Mouse (Mus musculus) forebrain, embryonic 16.5 days (tissue): ENCODE measurements around the gene Frmd4a. TPM values are rescaled to one million over a fixed set of nuclear protein-coding genes. Genes with fewer than 3 reads are reported as not detected.
A peak's percentile ranks its signal among the peaks of the same experiment; 100 is the strongest.

ENCODE experiments used
- ATAC-seq: fragments of 200-750 bp; cut with Nextera tagmentation; 2 replicates; pipeline ENCODE4 v1.8.0; 2017; ENCODE audit warnings: mild to moderate bottlenecking, moderate library complexity
- H3K27ac ChIP-seq: fragments of 300-500 bp; sonication (generic); 2 replicates; pipeline ENCODE4 v1.5.1; 2014; ENCODE audit warnings: low read length, control low read depth
- H3K27me3 ChIP-seq: fragments of 300-500 bp; sonication (generic); replicated peaks from 2 replicates; pipeline ENCODE4 v1.6.1; 2014; ENCODE audit warnings: low read length; ENCODE audit not compliant: control insufficient read depth, insufficient read depth
- H3K36me3 ChIP-seq: fragments of 300-500 bp; sonication (generic); 2 replicates; pipeline ENCODE4 v1.6.1; 2014; ENCODE audit not compliant: control insufficient read depth, insufficient read depth
- H3K4me1 ChIP-seq: fragments of 300-500 bp; sonication (generic); replicated peaks from 2 replicates; pipeline ENCODE4 v1.6.1; 2014; ENCODE audit warnings: low read length; ENCODE audit not compliant: control insufficient read depth, insufficient read depth
- H3K4me2 ChIP-seq: fragments of 300-500 bp; sonication (generic); 2 replicates; pipeline ENCODE4 v1.6.1; 2014; ENCODE audit warnings: mild to moderate bottlenecking, low read length, control low read depth
- H3K4me3 ChIP-seq: fragments of 300-500 bp; sonication (generic); replicated peaks from 2 replicates; pipeline ENCODE4 v1.5.1; 2014; ENCODE audit warnings: mild to moderate bottlenecking, low read length, control low read depth
- H3K9ac ChIP-seq: fragments of 300-500 bp; sonication (generic); replicated peaks from 2 replicates; pipeline ENCODE4 v1.6.1; 2014; ENCODE audit warnings: low read depth, low read length, control low read depth
- H3K9me3 ChIP-seq: fragments of 300-500 bp; sonication (generic); 2 replicates; pipeline ENCODE4 v1.6.1; 2016; ENCODE audit warnings: low read length; ENCODE audit not compliant: control insufficient read depth
- WGBS: fragments of 180-500 bp; shearing (Covaris S2); extraction: QIAGEN DNeasy Blood & Tissue Kit; methylation state at CpG from one replicate; pipeline ENCODE4 v1.1.7; 2014; 5-methylcytosine and 5-hydroxymethylcytosine counted together
- polyA plus RNA-seq: library from polyadenylated mRNA; unstranded; fragments of >200 nt; fragmentation: Nextera tagmentation; extraction: Ambion mirVana; gene quantifications from 2 replicates; pipeline ENCODE4 v1.2.1, GENCODE M21; 2015

Gene Frmd4a
- polyA plus RNA-seq, 1 experiment from 2014 or later: 97.9 TPM

DNA sequence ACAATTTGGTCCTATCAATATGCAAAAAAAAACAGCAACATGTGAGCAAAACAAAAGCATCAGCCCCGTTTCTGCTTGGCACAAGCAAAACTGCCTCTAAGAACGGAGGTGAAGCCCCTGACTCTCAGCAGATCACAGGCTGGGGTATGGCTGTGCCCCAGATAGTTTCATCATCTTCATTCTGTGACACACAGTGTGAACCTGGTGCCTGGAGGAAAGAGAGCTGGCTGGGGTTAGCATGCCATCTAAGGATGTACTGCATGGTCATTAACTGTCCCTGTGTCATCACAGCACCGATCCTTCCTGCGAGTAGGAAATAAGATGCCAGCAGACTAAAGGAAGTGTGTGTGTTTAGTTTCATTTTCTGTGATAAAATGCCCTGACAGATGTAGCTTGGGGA is 152.7 kb downstream of the Frmd4a start:
- no peaks in the 10 kb centered on the region for H3K27me3 ChIP-seq
- H3K4me1 ChIP-seq: peaks cover 14% of the 10 kb centered on the region
- H3K9me3 ChIP-seq: no peaks in the 10 kb centered on the region
- ATAC-seq: no peak
- H3K4me3 ChIP-seq: no peak overlapping the region
- H3K9ac ChIP-seq: no peak overlapping the region
- 70% methylated on average over 4 of the region's 4 CpGs for WGBS
- no peak overlapping the region for H3K4me2 ChIP-seq
- H3K27ac ChIP-seq: peak overlapping the region; percentile 65
- 0 out of 2 replicates have a peak, but pooled peaks cover 3% of the 10 kb centered on the region for H3K36me3 ChIP-seq

DNA sequence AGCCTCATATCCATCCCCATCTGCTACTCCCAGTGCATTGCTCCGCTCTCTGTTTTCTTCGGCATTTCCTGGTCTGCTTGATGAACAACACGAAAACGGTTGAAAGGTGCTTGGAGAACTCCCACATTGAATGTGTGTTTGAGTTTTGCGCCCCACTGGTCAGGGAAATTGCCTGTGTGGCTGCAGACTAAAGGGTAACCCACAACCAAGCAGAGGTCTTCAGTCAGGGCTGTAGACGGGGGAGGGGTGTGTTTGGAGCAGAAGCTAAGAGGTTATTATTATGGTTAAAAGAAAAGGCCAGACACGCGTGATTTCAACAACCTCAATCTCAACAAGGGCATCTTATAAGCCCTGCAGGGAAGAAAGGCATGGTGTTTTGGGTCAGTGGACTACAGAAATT is 167.5 kb downstream of the Frmd4a start:
- H3K9me3 ChIP-seq: no peaks in the 10 kb centered on the region
- no peak overlapping the region for H3K4me3 ChIP-seq
- no peaks in the 10 kb centered on the region; the same call in 1 of the 2 replicates for H3K4me1 ChIP-seq
- H3K27ac ChIP-seq: no peak overlapping the region
- H3K4me2 ChIP-seq: no peak overlapping the region
- no peaks in the 10 kb centered on the region for H3K27me3 ChIP-seq
- no peak for ATAC-seq
- WGBS: 83% methylated on average over 8 of the region's 8 CpGs
- no peaks in the 10 kb centered on the region for H3K36me3 ChIP-seq
- H3K9ac ChIP-seq: no peak overlapping the region

DNA sequence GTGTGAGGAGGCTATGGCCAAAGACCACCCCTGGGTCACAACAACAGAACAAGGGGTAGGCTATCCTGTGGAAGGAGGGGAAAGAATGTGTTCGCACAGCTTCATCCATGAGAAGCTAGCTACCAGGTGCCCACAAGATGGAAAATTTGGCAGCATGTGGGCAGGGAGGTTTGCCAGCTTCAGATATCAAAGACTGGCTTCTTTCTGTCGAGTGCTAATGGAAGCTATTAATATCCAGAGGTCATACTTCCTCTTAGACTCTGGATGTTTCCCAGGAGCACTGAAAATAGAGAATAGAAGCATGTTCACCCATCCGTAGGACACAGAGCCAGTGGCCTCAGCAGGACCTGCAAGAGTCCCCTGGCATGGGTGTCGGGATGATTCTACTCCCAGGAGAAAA is 170.0 kb downstream of the Frmd4a start:
- Histone ChIP-seq H3K36me3 (no peaks in the 10 kb centered on the region), H3K9me3 (no peaks in the 10 kb centered on the region), H3K4me1 (no peaks in the 10 kb centered on the region; the same call in 1 of the 2 replicates), H3K9ac (no peak overlapping the region), H3K4me3 (no peak overlapping the region), H3K4me2 (no peak overlapping the region), H3K27ac (no peak overlapping the region), H3K27me3 (no peaks in the 10 kb centered on the region)
- no peak for ATAC-seq
- WGBS: 65% methylated on average over 4 of the region's 4 CpGs

DNA sequence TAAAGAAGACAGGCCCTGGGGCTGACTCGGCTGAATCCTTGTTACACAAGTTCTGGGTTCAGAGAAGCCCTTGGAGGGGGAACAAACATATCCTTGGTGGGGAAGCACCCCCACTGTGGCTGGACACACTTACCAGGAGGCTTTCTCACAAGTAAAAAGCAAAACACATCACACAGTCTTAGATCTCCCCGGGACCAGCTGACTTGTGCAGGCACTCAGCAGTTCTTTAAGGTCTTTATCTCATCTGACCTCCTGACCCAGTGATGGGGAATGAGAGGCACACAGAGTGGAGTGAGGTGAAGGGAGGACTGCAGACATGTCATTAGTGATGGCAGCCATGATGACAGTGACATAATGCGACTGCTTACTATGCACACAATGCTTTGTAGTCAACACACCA is 170.8 kb downstream of the Frmd4a start:
- no peak overlapping the region for H3K4me2 ChIP-seq
- no peak overlapping the region for H3K4me3 ChIP-seq
- no peak overlapping the region for H3K27ac ChIP-seq
- H3K27me3 ChIP-seq: no peaks in the 10 kb centered on the region
- no peaks in the 10 kb centered on the region for H3K36me3 ChIP-seq
- H3K4me1 ChIP-seq: no peaks in the 10 kb centered on the region; the same call in 1 of the 2 replicates
- H3K9ac ChIP-seq: no peak overlapping the region
- no peak for ATAC-seq
- no peaks in the 10 kb centered on the region for H3K9me3 ChIP-seq
- 43% methylated on average over 3 of the region's 3 CpGs for WGBS

DNA sequence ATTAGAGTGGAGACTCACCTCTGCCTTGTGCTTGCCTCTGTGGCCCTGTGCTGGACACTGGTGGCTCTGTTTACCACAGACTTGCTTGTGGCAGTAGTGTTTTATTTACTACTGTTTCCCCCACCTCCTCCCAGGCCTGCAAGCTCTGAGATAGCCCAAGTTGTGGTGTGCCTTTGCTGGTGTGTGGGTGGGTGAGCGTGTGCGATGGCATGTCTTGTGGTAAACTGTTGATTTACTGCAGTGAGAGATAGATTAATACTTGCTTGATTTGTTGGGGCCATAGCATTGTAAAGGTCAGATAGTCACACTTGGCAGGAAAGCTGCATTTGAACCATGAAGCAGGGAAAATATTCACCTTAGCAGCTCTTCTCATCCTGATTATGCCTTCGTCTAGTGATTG is 172.8 kb downstream of the Frmd4a start:
- no peak for ATAC-seq
- Histone ChIP-seq H3K4me3 (no peak overlapping the region), H3K4me1 (peaks cover 8% of the 10 kb centered on the region), H3K27ac (no peak overlapping the region), H3K36me3 (no peaks in the 10 kb centered on the region), H3K27me3 (no peaks in the 10 kb centered on the region), H3K4me2 (no peak overlapping the region), H3K9ac (no peak overlapping the region), H3K9me3 (no peaks in the 10 kb centered on the region)
- 89% methylated on average over 3 of the region's 3 CpGs for WGBS

DNA sequence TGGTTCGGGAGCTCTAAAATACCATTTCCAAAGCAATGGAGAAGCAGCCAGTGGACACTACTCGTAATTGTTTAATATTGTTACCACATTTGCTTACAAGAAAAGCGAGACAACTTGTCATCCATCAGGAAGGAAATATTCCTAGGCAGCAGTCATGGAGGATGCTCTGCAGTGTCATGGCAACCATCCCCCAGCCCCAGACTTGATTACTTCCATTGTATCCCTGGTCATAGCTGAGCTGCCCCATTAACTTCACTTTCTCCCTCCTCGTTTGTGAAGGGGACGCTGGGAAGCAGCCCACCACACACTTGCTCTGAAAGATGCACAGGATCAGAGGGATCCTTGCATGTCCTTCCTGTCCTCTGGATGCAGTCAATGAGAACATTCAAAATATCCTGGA is 173.5 kb downstream of the Frmd4a start:
- ATAC-seq: no peak
- no peak overlapping the region for H3K27ac ChIP-seq
- no peak overlapping the region for H3K4me3 ChIP-seq
- 66% methylated on average over 5 of the region's 5 CpGs for WGBS
- H3K4me1 ChIP-seq: peaks cover 8% of the 10 kb centered on the region
- H3K9me3 ChIP-seq: no peaks in the 10 kb centered on the region
- H3K9ac ChIP-seq: no peak overlapping the region
- H3K4me2 ChIP-seq: no peak overlapping the region
- H3K36me3 ChIP-seq: no peaks in the 10 kb centered on the region
- H3K27me3 ChIP-seq: no peaks in the 10 kb centered on the region

DNA sequence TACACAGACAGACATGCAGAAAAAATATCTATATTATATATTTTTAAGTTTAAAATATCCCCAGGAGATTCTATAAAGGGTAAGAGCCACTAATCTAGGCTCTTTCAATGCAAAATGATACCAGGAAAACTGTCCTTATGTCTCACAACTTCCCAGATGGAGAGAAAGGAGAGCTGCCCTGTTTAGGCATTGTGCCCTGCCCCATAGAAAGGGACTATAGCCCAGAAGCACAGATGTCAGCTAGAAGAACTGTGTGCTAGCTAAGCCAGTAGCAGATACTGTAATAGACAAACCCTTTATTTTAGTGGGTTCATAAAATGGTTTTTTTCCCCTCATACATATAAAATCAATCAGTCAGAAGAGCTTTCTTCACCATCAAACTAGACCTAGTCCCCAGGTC is 175.7 kb downstream of the Frmd4a start:
- no peak overlapping the region for H3K4me2 ChIP-seq
- peaks cover 8% of the 10 kb centered on the region for H3K4me1 ChIP-seq
- H3K27me3 ChIP-seq: no peaks in the 10 kb centered on the region
- no peaks in the 10 kb centered on the region for H3K36me3 ChIP-seq
- no peak overlapping the region for H3K27ac ChIP-seq
- no peak overlapping the region for H3K4me3 ChIP-seq
- no peak for ATAC-seq
- H3K9ac ChIP-seq: no peak overlapping the region
- H3K9me3 ChIP-seq: no peaks in the 10 kb centered on the region

DNA sequence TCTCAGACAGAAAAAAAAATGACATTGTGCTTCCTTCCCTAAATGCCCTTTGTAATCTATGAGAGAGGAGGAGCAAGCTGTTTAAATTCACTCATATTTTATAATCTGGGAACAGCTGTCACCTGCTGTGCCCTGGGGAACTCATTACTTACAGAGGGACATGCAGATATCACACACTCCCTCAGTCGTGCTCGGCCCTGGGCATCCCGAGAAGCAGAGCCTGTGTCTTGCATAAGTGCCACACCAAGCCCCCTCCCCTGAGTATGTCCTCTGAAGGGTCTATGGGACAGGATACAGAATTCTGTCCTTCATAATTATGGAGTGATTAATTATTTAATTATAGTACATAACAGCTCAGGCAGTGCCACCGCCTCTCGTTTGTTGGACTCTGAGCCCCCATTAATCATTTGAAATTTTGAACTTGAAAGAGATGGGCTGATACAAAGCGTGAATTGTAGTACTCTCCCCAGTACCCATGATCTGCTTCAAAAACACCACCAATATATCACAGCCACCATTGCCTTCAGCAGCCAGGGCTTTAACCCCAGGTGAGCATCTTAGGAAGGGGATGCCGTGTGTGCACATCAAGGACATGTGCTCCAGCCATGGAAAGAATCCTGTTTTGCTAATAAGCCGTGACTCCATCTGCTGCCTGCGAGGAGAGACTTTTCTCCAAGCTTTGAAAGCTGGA is 177.0 kb downstream of the Frmd4a start:
- Histone ChIP-seq H3K9me3 (no peaks in the 10 kb centered on the region), H3K4me1 (peaks cover 8% of the 10 kb centered on the region), H3K27me3 (no peaks in the 10 kb centered on the region), H3K4me2 (no peak overlapping the region), H3K36me3 (no peaks in the 10 kb centered on the region), H3K4me3 (no peak overlapping the region), H3K9ac (no peak overlapping the region), H3K27ac (no peak overlapping the region)
- WGBS: 59% methylated on average over 9 of the region's 9 CpGs
- no peak for ATAC-seq

DNA sequence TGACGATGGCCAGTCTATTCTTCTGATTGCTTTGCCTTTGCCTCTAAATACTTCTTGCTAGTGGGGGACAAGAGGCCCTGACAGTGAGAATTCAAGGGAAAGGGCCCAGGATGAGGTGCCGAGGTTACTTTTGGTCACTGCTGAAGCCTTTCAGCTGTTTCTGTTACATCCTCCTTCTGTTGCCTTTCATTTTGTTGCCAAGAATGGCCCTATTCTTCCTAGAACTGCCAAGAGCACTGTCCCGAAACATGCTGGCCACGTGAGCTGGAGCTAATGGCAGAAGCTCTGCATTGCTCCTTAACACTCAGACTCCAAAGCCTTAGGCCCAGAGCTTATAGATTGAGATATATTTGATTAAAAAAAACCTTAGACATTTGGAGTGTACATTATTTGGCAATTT is 178.5 kb downstream of the Frmd4a start:
- 79% methylated on average over 4 of the region's 4 CpGs for WGBS
- Histone ChIP-seq H3K27me3 (no peaks in the 10 kb centered on the region), H3K4me3 (no peak overlapping the region), H3K4me1 (peaks cover 8% of the 10 kb centered on the region), H3K4me2 (no peak overlapping the region), H3K36me3 (no peaks in the 10 kb centered on the region), H3K27ac (no peak overlapping the region), H3K9me3 (no peaks in the 10 kb centered on the region), H3K9ac (no peak overlapping the region)
- ATAC-seq: no peak

DNA sequence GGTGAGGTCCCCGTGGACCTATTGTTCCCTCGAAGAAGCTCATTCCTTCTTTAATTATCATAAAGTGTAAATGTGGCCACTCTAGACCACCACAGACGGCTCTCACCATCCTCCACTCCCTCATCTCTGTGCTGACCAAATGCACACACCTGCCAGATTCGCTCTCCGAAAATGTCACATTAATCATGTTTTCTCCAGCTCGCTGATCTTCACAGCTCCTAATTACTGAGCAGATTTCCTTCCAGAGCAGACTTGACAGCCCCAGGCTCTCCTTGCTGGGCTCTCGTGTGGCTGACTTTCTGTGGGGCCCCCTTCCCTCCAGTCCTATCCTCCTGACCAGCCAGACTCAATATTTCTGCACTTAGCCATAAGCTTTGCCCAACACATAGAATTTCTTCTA is 191.7 kb downstream of the Frmd4a start:
- H3K4me2 ChIP-seq: no peak overlapping the region
- peaks cover 7% of the 10 kb centered on the region for H3K4me1 ChIP-seq
- H3K9ac ChIP-seq: no peak overlapping the region
- no peaks in the 10 kb centered on the region for H3K9me3 ChIP-seq
- peak overlapping the region; percentile 1; the same call in 1 of the 2 replicates for H3K27ac ChIP-seq
- 28% methylated on average over 7 of the region's 7 CpGs for WGBS
- peak; percentile 65; the same call in 1 of the 2 replicates for ATAC-seq
- no peaks in the 10 kb centered on the region for H3K36me3 ChIP-seq
- no peaks in the 10 kb centered on the region for H3K27me3 ChIP-seq
- H3K4me3 ChIP-seq: no peak overlapping the region
